17 mouse cellular contexts compared by ENCODE assay signal in genomic region chr8:24364685-24365084, GRCm38 (mm10).
DNase-seq lines count a peak whose midpoint lies in the region; ATAC-seq and TF ChIP-seq lines count a peak whose summit lies in the region.
"Had no signal": no experiment of that assay in that cellular context is flagged by ENCODE, and none has a peak within 500 bp of the region (broad histone marks: within the 10 kb centered on the region; RNA-seq: fewer than 3 reads in every experiment).

No protein-coding gene starts in this region.

- H3K27ac ChIP-seq in heart, embryonic 10.5 days = no peak overlapping the region
- no peak overlapping the region for H3K27ac ChIP-seq in kidney, adult 2 months (ENCODE audit: insufficient read depth, low read depth, low read length)
- peak overlapping the region; percentile 72 for H3K27ac ChIP-seq in heart, postnatal 0 days (ENCODE audit: low read depth)
- no peak overlapping the region for H3K27ac ChIP-seq in forebrain, embryonic 13.5 days
- H3K27ac ChIP-seq: embryonic facial prominence, embryonic 12.5 days; hindbrain, embryonic 15.5 days had no signal

- H3K36me3 ChIP-seq in heart, embryonic 10.5 days = no peaks in the 10 kb centered on the region
- H3K36me3 ChIP-seq in kidney, adult 2 months (ENCODE audit: control insufficient read depth, insufficient read depth, low read length) = no peaks in the 10 kb centered on the region
- H3K36me3 ChIP-seq in heart, postnatal 0 days (replicated peaks; ENCODE audit: control insufficient read depth, insufficient read depth, low read length) = no peaks in the 10 kb centered on the region
- no peaks in the 10 kb centered on the region for H3K36me3 ChIP-seq in forebrain, embryonic 13.5 days (ENCODE audit: poor library complexity, severe bottlenecking)
- H3K36me3 ChIP-seq: embryonic facial prominence, embryonic 12.5 days; hindbrain, embryonic 15.5 days had no signal

- H3K9me3 ChIP-seq in heart, embryonic 10.5 days = no peaks in the 10 kb centered on the region
- H3K9me3 ChIP-seq in heart, postnatal 0 days (replicated peaks; ENCODE audit: control insufficient read depth, low read length) = no peaks in the 10 kb centered on the region; the same call in 1 of the 2 replicates
- no peaks in the 10 kb centered on the region for H3K9me3 ChIP-seq in forebrain, embryonic 13.5 days (replicated peaks)
- H3K9me3 ChIP-seq: embryonic facial prominence, embryonic 12.5 days; hindbrain, embryonic 15.5 days had no signal

- WGBS in heart, embryonic 10.5 days = 52% methylated on average over 4 of the region's 4 CpGs
- WGBS in kidney, adult 2 months = 61% methylated on average over 4 of the region's 4 CpGs
- 28% methylated on average over 4 of the region's 4 CpGs for WGBS in heart, postnatal 0 days
- 80% methylated on average over 4 of the region's 4 CpGs for WGBS in forebrain, embryonic 13.5 days

- H3K4me2 ChIP-seq in heart, postnatal 0 days (ENCODE audit: low read depth, low read length) = no peak overlapping the region
- no peak overlapping the region for H3K4me2 ChIP-seq in forebrain, embryonic 13.5 days
- H3K4me2 ChIP-seq: embryonic facial prominence, embryonic 12.5 days; hindbrain, embryonic 15.5 days had no signal

- H3K4me3 ChIP-seq in heart, embryonic 10.5 days = no peak overlapping the region
- no peak overlapping the region for H3K4me3 ChIP-seq in kidney, adult 2 months (ENCODE audit: insufficient read depth, low read depth, low read length)
- no peak overlapping the region for H3K4me3 ChIP-seq in heart, postnatal 0 days (ENCODE audit: low read depth, low read length)
- H3K4me3 ChIP-seq in forebrain, embryonic 13.5 days = no peak overlapping the region
- H3K4me3 ChIP-seq: embryonic facial prominence, embryonic 12.5 days; hindbrain, embryonic 15.5 days had no signal

- H3K27me3 ChIP-seq in heart, embryonic 10.5 days (ENCODE audit: insufficient read depth, poor library complexity, severe bottlenecking) = no peaks in the 10 kb centered on the region
- H3K27me3 ChIP-seq in kidney, adult 2 months (replicated peaks; ENCODE audit: control insufficient read depth, insufficient read depth, low read length) = no peaks in the 10 kb centered on the region
- H3K27me3 ChIP-seq in heart, postnatal 0 days (ENCODE audit: control insufficient read depth, insufficient read depth, low read length) = no peaks in the 10 kb centered on the region
- no peaks in the 10 kb centered on the region for H3K27me3 ChIP-seq in forebrain, embryonic 13.5 days
- H3K27me3 ChIP-seq: CH12.LX; embryonic facial prominence, embryonic 12.5 days; hindbrain, embryonic 15.5 days had no signal

- DNase-seq in heart, adult 9 months (ENCODE audit: low spot score in 2 of 2) = peak; percentile 9 to 28
- DNase-seq in heart, embryonic 10.5 days (ENCODE audit: low spot score) = no peak
- DNase-seq in kidney, adult 2 months = peak; percentile 4
- DNase-seq in kidney, postnatal 10 days = no peak
- peak; percentile 63 for DNase-seq in heart, postnatal 0 days (ENCODE audit: low spot score)
- no peak for DNase-seq in adrenal gland, postnatal 10 days
- DNase-seq: adrenal gland, adult 8-10 months; cerebellum, adult 11-12 months; cerebellum, adult 9-10 months; cerebellum, postnatal 25 days; forebrain, postnatal 0 days; gastrocnemius, postnatal 14 days had no signal

- TF ChIP-seq CTCF in kidney, adult 2 months (conservative IDR thresholded peaks at IDR 0.05; ENCODE audit: insufficient read depth, insufficient read length, low read depth, low read length) = no peak
- no peak for TF ChIP-seq CTCF in heart, postnatal 0 days (IDR thresholded peaks at IDR 0.05; ENCODE audit: low read depth)

- ATAC-seq in heart, postnatal 0 days (ENCODE audit: insufficient read depth, low read depth) = peak; percentile 89
- no peak for ATAC-seq in forebrain, embryonic 13.5 days
- ATAC-seq: forebrain, postnatal 0 days; intestine, embryonic 16.5 days had no signal

- TF ChIP-seq EP300 in heart, postnatal 0 days (IDR thresholded peaks at IDR 0.05; ENCODE audit: low read depth) = peak; percentile 43; the same call in 1 of the 2 replicates

- no peak for TF ChIP-seq POLR2A in kidney, adult 2 months (IDR thresholded peaks at IDR 0.05; ENCODE audit: low read depth, low read length)

- H3K4me1 ChIP-seq in heart, embryonic 10.5 days = peaks cover 6% of the 10 kb centered on the region; the same call in 1 of the 2 replicates
- no peaks in the 10 kb centered on the region for H3K4me1 ChIP-seq in kidney, adult 2 months (ENCODE audit: control insufficient read depth, insufficient read depth, low read length)
- peaks cover 12% of the 10 kb centered on the region; the same call in 1 of the 2 replicates for H3K4me1 ChIP-seq in heart, postnatal 0 days (ENCODE audit: control insufficient read depth, insufficient read depth)
- H3K4me1 ChIP-seq in forebrain, embryonic 13.5 days = no peaks in the 10 kb centered on the region
- H3K4me1 ChIP-seq: hindbrain, embryonic 15.5 days had no signal

- H3K9ac ChIP-seq in heart, postnatal 0 days (replicated peaks; ENCODE audit: low read depth, low read length) = no peak overlapping the region
- no peak overlapping the region for H3K9ac ChIP-seq in forebrain, embryonic 13.5 days
- H3K9ac ChIP-seq: embryonic facial prominence, embryonic 12.5 days; forebrain, postnatal 0 days; hindbrain, embryonic 15.5 days had no signal

Comparison
In these comparisons a context has a peak if more than half of its experiments do, and no peak if none do; other contexts are left out.
1. DNase-seq: peak in heart, adult 9 months (2 of 2), kidney, adult 2 months (single experiment) and heart, postnatal 0 days (single experiment); none in heart, embryonic 10.5 days (single experiment), kidney, postnatal 10 days (single experiment) and adrenal gland, postnatal 10 days (single experiment).